Mouse (Mus musculus): ENCODE results near the gene Gga1.
"Not testable (repeated sequence)": the region's sequence is repeated elsewhere in the genome, so short reads cannot be mapped to it uniquely, and the experiment has no call there.

Gene Gga1

DNA sequence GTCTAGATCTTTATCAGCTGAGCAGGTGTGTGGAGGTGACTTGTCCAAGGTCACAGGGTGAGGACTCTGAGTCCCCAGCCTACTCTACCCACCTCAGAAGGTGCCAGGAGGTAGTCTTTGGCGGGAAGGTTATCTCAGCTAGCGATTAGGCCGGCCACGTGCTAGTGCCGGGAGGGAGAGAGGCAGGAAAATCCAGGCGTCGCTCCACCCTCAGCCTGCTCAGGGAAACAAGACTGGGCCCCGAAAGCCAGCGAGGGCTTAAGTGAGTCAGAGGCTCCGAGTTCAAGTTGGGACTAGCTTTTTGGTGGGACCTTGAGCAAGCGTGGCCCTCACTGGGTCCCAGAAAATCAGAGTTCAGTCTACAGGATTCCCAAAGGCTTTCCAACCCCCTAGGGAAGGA lies 31.7 kb upstream of the Gga1 start:
- peak; percentile 63 for DNase-seq (ENCODE audit: low spot score)

DNA sequence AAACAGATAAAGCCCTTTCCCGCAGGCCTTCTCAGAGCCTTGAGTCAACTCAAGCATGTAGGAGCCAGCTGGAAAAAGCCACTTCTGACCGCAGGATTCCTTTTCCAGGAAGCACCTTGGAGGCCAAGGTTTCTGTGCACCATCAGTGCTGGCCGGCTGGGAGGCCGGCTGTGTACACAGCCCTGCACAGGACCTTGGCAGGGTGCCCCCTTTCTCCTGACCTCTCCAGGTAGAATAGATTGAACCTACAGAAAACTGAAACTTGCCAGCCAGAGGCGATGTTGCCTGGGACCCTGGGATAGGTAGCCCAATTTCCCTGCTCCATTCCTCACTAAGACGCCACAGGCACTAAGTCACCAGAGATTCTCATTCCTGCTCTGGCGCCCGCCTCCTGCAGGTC lies 31.1 kb upstream of the Gga1 start:
- peak; percentile 60 for DNase-seq (ENCODE audit: low spot score)

DNA sequence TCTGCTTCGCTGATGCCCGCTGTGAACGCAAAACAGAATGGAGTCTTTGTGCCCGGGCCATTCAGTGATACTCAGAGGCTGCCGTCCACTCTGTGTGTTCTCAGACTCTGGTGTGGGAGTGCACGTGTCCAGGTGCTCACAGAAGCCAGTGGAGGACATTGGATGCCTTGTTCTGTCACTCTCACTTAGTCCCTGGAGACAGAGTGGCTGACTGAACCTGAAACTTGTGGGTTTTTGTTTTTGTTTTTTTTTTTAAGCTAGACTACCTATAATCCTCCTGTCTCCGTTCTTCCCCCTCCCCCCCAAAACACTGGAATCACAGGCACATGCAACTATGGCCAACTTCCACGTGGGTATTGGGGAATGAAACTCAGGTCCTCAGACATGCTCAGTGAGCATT lies 30.6 kb upstream of the Gga1 start:
- no peak for DNase-seq (ENCODE audit: low spot score)

DNA sequence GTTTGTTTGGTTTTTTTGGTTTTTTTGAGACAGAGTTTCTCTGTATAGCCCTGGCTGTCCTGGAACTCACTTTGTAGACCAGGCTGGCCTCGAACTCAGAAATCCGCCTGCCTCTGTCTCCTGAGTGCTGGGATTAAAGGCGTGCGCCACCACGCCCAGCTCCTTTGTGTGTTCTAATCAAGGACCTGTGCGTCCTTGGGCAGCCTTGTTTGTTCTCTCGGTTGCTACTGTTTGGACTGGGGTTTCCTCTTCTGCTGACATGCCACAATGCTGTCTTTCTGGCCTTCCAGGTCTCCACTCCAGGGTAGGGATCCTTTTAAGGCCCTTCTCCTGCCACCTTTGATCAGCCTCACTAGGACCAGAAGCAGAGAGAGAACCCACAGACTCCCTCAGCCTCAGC lies 30.2 kb upstream of the Gga1 start:
- DNase-seq (ENCODE audit: low spot score), result not testable (repeated sequence)

DNA sequence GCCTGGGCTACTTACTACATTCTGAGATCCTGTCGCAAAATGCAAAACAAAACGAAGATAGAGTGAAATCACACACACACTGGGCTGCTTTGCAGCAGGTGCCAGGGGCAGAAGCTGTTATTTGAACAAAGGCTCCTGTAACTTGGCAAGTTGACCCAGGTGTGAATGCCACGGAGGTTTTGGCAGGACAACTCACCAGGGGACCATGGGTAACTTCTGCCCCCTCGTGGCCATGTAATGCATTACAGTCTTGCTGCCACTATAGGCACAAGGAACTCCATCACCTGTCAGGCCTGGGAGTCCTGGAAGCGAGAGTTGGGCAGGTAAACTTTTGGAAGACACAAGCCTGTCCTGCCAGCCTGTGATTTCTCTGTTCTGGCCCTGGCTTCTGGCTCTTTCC lies 28.5 kb upstream of the Gga1 start:
- peak; percentile 89 for DNase-seq (ENCODE audit: low spot score)

DNA sequence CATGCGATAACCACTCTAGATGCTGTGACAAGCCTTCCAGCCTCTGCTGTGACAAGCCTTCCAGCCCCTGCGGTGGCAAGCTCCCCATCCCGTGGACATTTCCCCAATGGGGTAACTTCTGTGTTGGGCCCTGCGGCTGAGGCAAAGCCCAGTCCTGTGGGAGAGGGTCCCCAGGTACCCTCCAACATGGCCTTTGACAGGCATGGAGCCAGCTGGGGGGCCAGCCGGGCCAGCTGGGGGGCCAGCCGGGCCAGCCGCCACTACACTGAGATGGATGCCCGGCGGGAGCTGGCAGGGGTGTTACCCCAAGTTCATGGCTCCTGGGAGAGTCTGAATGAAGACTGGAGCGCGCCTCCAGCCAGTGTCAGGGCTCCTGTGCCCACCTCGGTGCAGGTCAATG lies 27.5 kb upstream of the Gga1 start:
- DNase-seq (ENCODE audit: low spot score), result no peak

DNA sequence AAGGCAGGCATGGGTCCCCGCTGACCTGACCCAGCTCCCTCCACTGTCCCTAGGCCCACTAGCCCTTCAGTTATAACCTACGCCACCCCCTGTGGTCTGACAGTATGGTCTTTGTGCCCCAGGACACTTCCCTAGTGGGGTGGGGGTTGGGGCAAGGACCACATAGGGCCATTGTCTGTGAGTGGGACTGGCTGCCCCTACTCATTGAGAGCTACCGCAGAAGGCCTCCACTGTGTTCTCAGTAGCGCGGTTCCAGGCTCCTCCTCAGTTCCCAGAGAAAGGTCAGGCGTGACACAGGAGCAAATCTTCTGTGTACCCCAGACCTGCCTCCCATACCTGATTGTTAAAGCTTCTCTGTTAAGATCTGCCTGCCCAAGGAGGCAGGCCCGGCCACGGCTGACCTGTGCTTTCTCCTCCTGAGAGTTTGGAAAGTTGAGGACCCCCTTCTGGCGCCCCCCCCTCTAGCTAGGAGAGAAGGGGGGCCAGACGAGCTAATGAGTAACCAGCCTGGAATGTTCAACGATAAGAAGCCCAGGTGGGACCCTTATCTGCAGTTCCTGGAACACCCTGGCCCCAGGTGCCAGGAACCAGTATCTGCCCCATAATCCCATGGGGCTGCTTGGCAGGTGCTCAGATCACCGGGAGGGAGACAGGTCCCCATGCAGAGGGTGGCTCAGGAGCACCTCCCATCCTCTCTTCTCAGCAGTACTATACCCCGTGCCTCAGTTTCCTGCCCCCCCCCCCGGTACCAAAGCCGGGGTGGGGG lies 26.7 kb upstream of the Gga1 start:
- no peak for DNase-seq (ENCODE audit: low spot score)

DNA sequence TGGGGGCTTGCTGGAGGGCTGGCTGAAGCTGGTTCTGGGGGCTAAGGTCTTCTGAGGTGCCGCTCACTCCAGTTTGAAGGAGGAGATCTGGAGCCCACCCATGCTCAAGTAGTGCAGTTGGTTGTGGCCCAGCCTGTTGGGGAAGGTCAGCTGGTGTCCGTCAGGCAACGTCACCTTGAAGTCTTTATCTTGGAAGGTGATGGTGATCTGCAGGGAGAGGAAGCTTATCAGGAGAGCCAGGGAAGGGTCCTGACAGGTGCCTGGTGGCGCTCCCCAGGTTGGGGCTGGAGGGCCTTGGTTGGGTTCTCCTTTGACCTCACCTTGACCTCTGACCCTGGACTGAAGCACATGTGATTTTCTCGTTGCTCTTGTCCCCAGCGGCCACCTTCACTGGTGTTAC lies 26.0 kb upstream of the Gga1 start:
- DNase-seq (ENCODE audit: low spot score), result no peak

DNA sequence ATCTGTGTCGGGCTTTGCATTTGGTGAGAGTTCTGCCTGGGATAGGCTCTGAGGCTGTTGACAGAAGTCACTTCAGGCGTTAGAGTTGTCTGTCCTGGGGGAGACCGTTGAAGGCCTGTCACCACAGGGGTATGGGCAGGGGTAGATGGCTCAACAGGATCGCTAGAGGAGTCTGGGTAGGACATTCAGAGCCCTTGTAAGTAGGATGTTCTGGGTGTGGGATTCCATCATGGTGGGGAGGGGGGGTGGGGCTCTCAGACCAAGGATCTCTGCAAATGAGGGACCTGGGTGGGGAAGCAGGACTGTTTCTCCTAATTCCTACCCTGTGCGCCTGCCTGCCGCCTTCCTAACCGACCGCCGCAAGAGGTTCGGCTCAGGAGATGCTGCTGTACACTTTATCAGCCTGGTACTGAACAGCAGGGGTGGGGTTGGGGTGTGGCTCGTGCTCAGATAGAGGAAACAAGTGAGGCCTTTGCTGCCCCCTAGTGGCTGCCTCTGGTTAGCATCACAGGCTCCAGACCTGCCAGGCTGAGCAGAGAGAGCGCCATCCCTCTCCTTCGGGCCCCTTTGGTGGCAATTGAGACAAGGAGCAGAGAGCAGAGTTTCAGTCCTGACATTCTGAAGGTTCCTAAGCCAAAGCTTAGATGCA lies 25.4 kb upstream of the Gga1 start:
- DNase-seq (ENCODE audit: low spot score), result peak; percentile 94

DNA sequence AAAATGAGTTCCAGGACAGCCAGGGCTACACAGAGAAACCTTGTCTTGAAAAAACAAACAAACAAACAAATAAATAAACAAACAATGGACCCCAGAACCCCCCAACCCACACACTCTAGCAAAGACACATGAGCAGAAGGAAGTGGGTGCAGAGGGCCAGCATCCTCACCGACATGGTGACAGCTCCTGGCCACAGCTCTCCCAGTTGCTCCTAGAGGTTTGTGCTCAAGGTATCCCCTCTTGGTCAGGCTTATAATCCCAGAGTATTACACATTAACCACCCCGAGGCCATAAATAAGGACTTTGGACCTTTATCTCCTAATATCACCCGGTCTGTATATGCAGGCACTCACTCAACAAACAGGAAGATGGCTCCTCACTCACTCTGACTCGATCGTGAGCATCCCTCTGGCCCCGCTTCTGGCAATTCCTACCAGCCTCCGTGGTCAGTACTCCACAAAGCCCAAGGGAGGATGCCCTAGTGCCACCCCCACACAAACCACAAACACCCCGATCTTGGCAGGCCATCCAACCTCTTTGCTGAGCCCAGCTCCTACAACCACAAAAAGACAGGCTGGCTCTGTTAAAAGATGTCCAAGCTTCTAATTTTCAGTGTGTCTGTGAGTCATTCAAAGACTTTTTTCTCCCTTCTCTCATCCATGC lies 21.6 kb upstream of the Gga1 start, which contains the start of gene Lgals2:
TSS of gene Lgals2 (minus strand) at position 227 of the 663 bp plus-strand sequence.
- DNase-seq (ENCODE audit: low spot score), result no peak

DNA sequence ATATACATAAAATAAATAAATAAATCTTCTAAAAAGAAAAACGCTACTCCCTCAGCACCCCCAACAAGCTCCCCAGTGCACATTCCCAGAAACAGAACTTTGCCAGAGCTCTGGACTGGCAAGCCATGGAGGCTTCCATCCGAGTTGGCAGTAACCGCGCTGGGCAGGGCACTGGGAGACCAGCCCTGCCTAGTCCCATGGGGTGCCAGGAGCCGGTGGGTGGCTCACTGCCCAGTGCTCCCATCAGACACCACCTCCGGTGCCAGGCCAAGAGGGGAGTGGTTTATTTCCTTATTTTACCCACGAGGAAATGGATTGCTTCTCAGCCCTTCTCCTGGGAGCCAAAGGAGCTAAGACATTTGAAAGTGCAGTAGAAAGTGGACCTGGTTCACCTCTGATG lies 20.0 kb upstream of the Gga1 start:
- DNase-seq (ENCODE audit: low spot score), result peak; percentile 60

DNA sequence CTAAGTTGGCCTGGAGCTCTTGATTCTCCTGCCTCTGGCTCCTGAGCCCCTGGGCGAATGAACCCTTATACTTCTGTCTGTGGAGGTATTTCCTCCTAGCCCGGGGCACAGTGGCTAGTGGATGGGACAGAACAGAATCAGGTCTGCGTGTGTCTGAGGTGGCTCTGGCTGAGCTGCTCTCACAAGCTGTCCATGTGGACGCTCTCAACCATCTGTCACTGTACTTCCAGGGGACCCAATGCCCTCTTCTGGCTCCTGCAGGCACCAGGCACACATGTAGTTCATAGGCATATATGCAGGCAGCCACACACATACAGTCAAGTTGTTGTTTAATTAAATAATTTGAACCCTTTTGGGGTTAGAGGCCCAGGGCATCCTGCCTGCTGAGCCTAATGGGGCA lies 17.7 kb upstream of the Gga1 start:
- DNase-seq (ENCODE audit: low spot score), result no peak

DNA sequence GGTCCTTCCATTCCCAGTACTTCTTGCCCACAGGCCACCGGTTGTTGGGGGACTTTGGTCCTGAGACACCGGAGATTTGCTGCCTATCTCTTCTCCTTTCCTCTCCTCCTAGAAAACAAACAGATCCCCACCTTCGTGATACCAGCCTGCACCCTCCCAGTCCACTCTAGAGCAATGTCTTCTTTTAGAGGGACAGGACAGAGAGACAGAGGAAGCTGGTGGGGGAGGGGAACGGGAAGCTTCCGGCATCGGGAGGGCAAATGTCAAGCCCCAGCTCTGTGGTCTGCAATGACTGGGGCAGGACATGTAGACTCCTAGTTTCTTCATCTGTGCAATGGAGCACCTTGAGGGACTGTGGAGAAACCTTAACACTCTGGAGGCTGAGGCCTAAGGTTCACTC lies 17.3 kb upstream of the Gga1 start:
- DNase-seq (ENCODE audit: low spot score), result no peak

DNA sequence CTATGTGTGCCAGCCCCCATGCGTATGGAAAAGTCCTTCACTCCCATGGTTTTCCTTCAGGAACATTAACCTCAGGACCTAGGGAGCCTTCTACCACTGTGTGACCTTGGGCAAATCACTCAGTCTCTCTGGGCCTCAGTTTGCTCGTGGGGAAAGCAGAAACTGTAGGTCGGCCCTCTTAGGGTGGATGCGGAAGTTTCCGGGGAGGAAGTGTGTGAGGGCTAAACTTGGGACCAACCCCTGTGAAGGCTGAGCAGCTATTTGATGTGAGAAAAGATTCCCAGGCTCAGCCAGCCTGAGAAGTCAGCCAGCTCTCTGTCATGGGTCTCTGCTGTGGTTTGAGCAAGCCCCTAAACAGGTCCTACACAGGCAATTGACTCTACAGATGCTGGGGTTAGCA lies 14.7 kb upstream of the Gga1 start:
- no peak for DNase-seq (ENCODE audit: low spot score)

DNA sequence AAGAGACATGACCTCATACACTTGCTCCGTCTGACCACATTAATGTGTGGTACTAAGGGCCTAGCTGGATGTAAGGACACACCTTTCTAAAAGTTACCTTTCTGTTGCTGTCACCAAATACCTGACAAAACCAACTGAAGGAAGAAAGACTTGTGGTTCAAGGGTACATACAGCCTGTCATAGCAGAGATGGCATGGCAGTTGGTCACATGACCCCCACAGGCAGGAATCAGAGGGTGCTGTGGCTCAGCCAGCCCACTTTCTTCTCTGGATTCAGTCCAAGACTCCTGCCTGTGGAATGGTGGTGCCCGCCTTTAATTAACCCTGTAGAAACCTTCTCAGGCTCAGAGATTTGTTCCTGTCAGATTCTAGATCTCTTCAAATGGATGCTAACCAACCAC lies 13.8 kb upstream of the Gga1 start:
- DNase-seq (ENCODE audit: low spot score), result no peak

DNA sequence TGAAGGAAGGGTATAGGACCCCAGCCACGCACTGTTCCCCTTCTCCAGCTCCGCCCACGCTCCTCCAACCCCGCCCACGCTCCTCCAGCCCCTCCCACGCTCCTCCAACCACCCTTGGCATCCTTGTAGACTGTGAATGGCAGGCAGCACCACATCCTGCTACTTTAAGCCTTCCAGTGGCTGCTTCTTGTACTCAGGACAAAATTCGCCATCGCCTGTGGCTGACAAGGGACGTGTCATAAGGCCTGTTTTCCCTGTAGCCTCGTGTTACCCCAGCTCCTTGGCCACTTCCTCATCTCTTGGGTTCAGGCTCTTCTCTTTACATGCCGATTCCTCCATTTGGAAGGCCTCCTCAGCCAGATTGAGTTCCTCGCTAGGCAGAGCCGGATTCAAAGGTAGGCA lies 13.1 kb upstream of the Gga1 start:
- no peak for DNase-seq (ENCODE audit: low spot score)

DNA sequence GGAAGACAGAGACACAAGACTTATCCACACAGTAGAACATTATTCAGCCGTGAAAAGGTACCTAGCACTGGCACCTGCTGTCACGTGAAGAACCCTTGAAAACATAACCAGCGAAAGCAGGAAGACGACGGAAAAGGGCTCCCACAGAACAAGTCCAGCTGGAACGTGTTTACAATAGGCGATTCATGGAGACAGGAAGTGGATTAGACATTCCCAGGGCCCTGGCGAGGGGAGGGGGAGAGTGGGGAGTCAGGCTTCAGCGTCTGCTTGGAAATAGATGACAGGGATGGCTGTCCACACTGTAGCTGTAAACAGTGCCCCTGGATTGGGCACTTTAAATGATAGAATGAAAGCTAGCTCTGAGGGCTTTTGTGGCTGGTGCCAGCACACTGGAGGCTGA lies 8.6 kb upstream of the Gga1 start:
- DNase-seq (ENCODE audit: low spot score), result peak; percentile 38

DNA sequence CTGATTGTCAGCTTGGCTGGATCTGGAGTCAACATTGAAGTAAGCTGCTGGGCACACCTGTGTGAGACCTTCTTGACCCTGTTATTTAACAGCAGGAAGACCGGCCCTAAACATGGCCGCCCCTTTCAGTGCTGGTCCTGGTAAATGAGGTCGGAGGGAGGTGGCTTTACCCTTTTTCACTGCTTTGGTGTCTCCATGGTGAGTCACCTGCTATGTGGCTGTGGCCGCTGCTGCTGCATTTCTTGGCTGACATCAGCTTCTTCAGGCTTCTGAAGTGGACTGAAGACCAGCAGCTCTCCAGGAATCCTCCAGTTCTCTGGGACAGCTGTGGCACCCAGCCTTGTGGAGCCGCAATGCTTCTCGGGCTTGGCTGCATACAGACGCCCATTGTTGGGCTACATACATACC lies 8.2 kb upstream of the Gga1 start:
- DNase-seq (ENCODE audit: low spot score), result no peak

DNA sequence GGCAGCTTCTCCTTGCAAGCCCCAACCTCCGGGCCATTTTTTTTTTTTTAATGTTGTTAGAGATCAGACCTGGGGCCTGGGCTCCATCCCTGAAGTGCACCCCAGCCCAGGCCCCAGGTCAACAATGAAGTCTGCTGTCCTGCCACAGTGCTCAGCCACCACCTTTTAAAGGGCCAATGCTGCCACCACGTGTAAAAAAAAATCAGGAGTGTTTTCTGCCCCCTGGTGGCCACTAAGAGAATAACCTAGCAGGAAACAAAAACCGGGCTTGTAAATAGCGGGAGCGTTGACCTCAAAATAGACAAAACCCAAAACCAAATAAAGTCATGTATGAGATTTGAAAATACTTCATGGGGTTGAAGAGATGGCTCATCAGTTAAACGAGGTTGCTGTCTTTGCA lies 7.2 kb upstream of the Gga1 start:
- no peak for DNase-seq (ENCODE audit: low spot score)

DNA sequence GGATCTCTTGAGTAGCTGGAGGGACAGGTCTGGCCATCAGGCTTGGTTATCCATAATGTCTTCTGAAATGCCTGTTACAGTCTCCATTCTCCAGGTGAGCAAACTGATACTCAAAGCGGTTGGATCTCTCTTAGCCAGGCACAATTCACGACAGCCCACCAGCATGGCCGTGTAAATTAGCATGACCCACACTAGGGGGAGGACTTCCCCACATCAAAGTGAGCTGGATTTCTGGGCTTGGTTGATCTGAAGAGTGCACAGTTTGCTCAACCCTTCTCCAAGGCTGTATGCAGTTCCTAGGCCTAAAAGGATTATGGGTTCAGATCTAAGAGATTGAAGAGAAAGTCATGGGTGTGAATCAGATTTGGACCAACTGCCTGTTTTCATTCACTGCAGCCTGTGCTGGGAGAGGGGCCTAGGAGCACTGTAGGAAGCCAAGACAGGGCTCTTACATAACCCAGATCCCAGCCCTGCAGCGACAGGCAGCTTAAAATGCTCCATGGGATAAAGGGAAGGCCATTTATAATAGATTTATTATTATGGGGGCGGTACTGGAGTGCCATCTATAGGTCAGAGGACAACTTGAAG lies 4.9 kb upstream of the Gga1 start:
- DNase-seq (ENCODE audit: low spot score), result no peak

DNA sequence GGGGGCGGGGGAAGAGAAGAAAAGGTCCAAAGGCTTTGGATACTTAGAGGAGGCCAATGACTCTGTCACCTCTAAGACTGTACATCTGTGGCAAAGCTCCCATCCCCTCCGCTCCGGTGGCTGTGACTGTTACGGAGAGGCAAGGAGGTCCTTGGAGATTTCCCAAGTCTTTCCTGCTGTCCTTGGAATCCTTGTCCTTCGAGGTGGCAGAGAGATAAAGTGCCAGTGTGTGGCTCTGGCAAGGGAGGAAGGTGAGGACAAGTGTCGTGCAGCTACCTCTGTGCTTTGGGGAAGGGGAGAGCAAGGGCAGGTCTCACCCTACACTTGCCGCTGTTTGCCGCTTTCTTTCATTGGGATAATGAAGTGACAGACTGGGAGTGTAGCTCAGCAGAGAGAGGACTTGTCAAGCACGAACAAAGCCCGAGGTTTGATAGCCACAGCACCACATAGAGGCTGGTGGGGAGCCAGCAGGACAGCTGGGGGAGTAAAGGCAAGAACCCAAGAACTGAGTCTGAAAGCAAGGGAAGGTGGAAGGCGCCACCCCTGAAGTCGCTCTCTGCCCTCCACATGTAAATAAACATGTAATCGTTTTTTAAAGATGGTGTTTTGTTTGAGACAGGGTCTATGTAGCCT lies 3.1 kb upstream of the Gga1 start:
- no peak for DNase-seq (ENCODE audit: low spot score)

DNA sequence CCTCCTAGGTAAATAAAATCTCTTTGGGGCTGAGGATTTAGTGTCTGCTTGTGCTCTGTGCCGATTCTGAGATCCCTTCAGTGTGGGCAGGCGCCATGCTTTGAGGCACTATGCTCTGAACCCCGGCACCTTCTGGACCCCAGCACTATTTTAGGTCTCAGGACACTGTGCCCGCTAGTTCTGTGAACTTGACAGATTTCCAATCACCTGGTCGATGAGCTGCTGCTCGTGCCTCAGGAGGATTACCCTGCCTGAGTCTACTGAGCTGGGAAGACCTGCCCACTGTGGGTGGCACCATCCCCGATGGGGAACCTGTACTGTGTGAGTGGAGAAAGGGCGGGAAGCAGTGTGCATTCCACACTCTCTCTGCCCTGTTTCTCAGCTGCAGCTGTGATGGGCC lies 2.0 kb upstream of the Gga1 start:
- DNase-seq (ENCODE audit: low spot score), result no peak

DNA sequence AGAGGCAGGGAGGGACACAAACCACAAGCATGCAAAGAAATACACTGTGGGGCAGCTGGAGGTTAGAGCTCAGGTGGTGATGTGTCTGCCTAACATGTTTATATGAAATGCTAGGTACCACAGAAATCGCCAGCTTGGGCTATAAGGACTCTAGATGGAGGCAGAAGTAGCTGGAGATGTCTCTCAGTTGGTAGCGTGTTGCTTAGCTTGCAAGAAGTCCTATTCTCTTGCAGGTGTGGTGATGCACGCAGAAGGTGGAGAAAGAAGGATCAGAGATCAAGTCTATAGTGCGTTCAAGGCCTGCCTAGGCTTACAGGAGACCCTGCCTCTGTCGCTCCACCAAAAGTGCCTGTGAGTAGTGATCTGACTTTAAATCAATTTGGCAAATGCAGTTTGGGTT lies 1.5 kb upstream of the Gga1 start:
- no peak for DNase-seq (ENCODE audit: low spot score)
